Mouse (Mus musculus): ENCODE measurements around the gene Mrps18a.

DNA sequence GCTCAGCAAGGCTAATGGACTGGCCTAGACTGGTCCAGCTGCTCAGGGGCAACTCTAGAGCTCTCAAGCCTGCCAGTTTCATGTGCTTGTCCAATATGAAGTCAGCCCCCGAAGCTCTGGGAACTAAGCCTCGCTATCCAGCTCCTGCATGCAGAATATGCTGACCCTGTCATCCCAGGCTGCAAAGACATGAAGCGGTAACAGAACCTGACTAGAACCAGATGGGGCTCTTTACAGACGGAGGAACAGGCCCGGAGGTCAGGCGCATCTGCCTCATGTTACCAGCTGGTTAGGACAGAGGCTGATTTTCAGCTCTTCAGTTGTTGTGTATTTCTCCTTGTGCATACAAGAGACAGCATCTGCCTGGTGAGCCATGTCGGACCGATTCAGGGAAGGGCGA, 8.9 kb upstream of the Mrps18a start:
- TF ChIP-seq CTCF (IDR thresholded peaks at IDR 0.05; ENCODE audit: low read depth, low read length), result no peak
- no peak for TF ChIP-seq POLR2AphosphoS5 (IDR thresholded peaks at IDR 0.05; ENCODE audit: insufficient replicate concordance, low read depth, low read length)
- TF ChIP-seq TAL1 (conservative IDR thresholded peaks at IDR 0.05; ENCODE audit: low read depth, low read length), result no peak
- no peak for TF ChIP-seq GATA2 (IDR thresholded peaks at IDR 0.05; ENCODE audit: borderline replicate concordance, low read depth, low read length)
- TF ChIP-seq GATA1 (IDR thresholded peaks at IDR 0.05; ENCODE audit: borderline replicate concordance, low read length), result no peak

Data from G1E (cell line).